Mouse (Mus musculus): ENCODE measurements around the gene Acot13. TPM values are rescaled to one million over a fixed set of nuclear protein-coding genes. Genes with fewer than 3 reads are reported as not detected.

The Acot13 gene
- polyA plus RNA-seq, 1 experiment from 2014 or later = 210 TPM

- H3K4me1 ChIP-seq = peaks cover 29% of the 10 kb centered on the region
- H3K27ac ChIP-seq (replicated peaks) = peak overlapping the region; percentile 100
- H3K9ac ChIP-seq = peak overlapping the region; percentile 99
- H3K27me3 ChIP-seq (replicated peaks) = no peaks in the 10 kb centered on the region
- peak; percentile 95 for ATAC-seq (ENCODE audit: extremely low read depth, insufficient number of reproducible peaks, low FRiP score, low TSS enrichment)
- peak overlapping the region; percentile 98 for H3K4me2 ChIP-seq
- H3K4me3 ChIP-seq = peak overlapping the region; percentile 99
- under 1% methylated on average over 42 of the region's 42 CpGs for WGBS
- peaks cover 10% of the 10 kb centered on the region for H3K36me3 ChIP-seq
- H3K9me3 ChIP-seq = no peaks in the 10 kb centered on the region
These were observed 30.5 kb downstream of the Acot13 start for GRCm38 (mm10) chr13:24800674-24801307.

GRCm38 (mm10) chr13:24799925-24800673, 31.2 kb downstream of the Acot13 start:
- H3K27me3 ChIP-seq (replicated peaks) = no peaks in the 10 kb centered on the region
- WGBS = under 1% methylated on average over 31 of the region's 31 CpGs
- H3K27ac ChIP-seq (replicated peaks) = peak overlapping the region; percentile 94
- H3K9me3 ChIP-seq = no peaks in the 10 kb centered on the region
- peaks cover 23% of the 10 kb centered on the region for H3K4me1 ChIP-seq
- peak overlapping the region; percentile 83 for H3K9ac ChIP-seq
- H3K4me3 ChIP-seq = peak overlapping the region; percentile 99
- peak overlapping the region; percentile 98 for H3K4me2 ChIP-seq
- H3K36me3 ChIP-seq = peaks cover 4% of the 10 kb centered on the region
- no peak for ATAC-seq (ENCODE audit: extremely low read depth, insufficient number of reproducible peaks, low FRiP score, low TSS enrichment)

- 56% methylated on average over 5 of the region's 5 CpGs for WGBS
- Histone ChIP-seq H3K4me2 (peak overlapping the region; percentile 98), H3K4me3 (peak overlapping the region; percentile 99), H3K27ac (replicated peaks) (no peak overlapping the region), H3K36me3 (no peaks in the 10 kb centered on the region), H3K4me1 (peaks cover 18% of the 10 kb centered on the region), H3K9ac (peak overlapping the region; percentile 83), H3K27me3 (replicated peaks) (no peaks in the 10 kb centered on the region), H3K9me3 (no peaks in the 10 kb centered on the region)
- ATAC-seq (ENCODE audit: extremely low read depth, insufficient number of reproducible peaks, low FRiP score, low TSS enrichment) = no peak
These were observed 32.0 kb downstream of the Acot13 start for GRCm38 (mm10) chr13:24799378-24799777.

GRCm38 (mm10) chr13:24798686-24799085, 32.7 kb downstream of the Acot13 start:
- Histone ChIP-seq H3K27ac (replicated peaks) (no peak overlapping the region), H3K4me3 (no peak overlapping the region), H3K27me3 (replicated peaks) (no peaks in the 10 kb centered on the region), H3K36me3 (no peaks in the 10 kb centered on the region), H3K4me2 (no peak overlapping the region), H3K9me3 (no peaks in the 10 kb centered on the region), H3K9ac (no peak overlapping the region), H3K4me1 (peaks cover 12% of the 10 kb centered on the region)
- WGBS = 92% methylated on average over 4 of the region's 4 CpGs
- ATAC-seq (ENCODE audit: extremely low read depth, insufficient number of reproducible peaks, low FRiP score, low TSS enrichment) = no peak

- 75% methylated on average over 9 of the region's 9 CpGs for WGBS
- no peak overlapping the region for H3K4me3 ChIP-seq
- H3K27ac ChIP-seq (replicated peaks) = no peak overlapping the region
- H3K9me3 ChIP-seq = no peaks in the 10 kb centered on the region
- ATAC-seq (ENCODE audit: extremely low read depth, insufficient number of reproducible peaks, low FRiP score, low TSS enrichment) = no peak
- peaks cover 6% of the 10 kb centered on the region; the same call in 1 of the 2 replicates for H3K4me1 ChIP-seq
- no peak overlapping the region for H3K4me2 ChIP-seq
- no peaks in the 10 kb centered on the region for H3K36me3 ChIP-seq
- H3K9ac ChIP-seq = no peak overlapping the region
- no peaks in the 10 kb centered on the region for H3K27me3 ChIP-seq (replicated peaks)
These were observed 38.8 kb downstream of the Acot13 start for GRCm38 (mm10) chr13:24792411-24793045.

- Histone ChIP-seq H3K4me2 (no peak overlapping the region), H3K27me3 (replicated peaks) (no peaks in the 10 kb centered on the region), H3K36me3 (no peaks in the 10 kb centered on the region), H3K27ac (replicated peaks) (no peak overlapping the region), H3K9ac (no peak overlapping the region), H3K4me1 (peaks cover 6% of the 10 kb centered on the region; the same call in 1 of the 2 replicates), H3K9me3 (no peaks in the 10 kb centered on the region), H3K4me3 (no peak overlapping the region)
- WGBS = 57% methylated on average over 2 of the region's 2 CpGs
- no peak for ATAC-seq (ENCODE audit: extremely low read depth, insufficient number of reproducible peaks, low FRiP score, low TSS enrichment)
These were observed 40.0 kb downstream of the Acot13 start for GRCm38 (mm10) chr13:24791349-24791748.

- Histone ChIP-seq H3K4me1 (peaks cover 3% of the 10 kb centered on the region; the same call in 1 of the 2 replicates), H3K9me3 (no peaks in the 10 kb centered on the region), H3K4me3 (no peak overlapping the region), H3K27ac (replicated peaks) (no peak overlapping the region), H3K4me2 (no peak overlapping the region), H3K36me3 (no peaks in the 10 kb centered on the region), H3K9ac (no peak overlapping the region), H3K27me3 (replicated peaks) (no peaks in the 10 kb centered on the region)
- ATAC-seq (ENCODE audit: extremely low read depth, insufficient number of reproducible peaks, low FRiP score, low TSS enrichment) = no peak
- WGBS = 74% methylated on average over 5 of the region's 5 CpGs
These were observed 43.9 kb downstream of the Acot13 start for GRCm38 (mm10) chr13:24787477-24787876.

- ATAC-seq (ENCODE audit: extremely low read depth, insufficient number of reproducible peaks, low FRiP score, low TSS enrichment) = no peak
- Histone ChIP-seq H3K9ac (no peak overlapping the region), H3K4me2 (no peak overlapping the region), H3K36me3 (no peaks in the 10 kb centered on the region), H3K4me1 (peaks cover 8% of the 10 kb centered on the region), H3K4me3 (no peak overlapping the region), H3K27ac (replicated peaks) (no peak overlapping the region), H3K27me3 (replicated peaks) (no peaks in the 10 kb centered on the region), H3K9me3 (no peaks in the 10 kb centered on the region)
- WGBS = 41% methylated on average over 11 of the region's 11 CpGs
These were observed 45.3 kb downstream of the Acot13 start for GRCm38 (mm10) chr13:24786014-24786490.

GRCm38 (mm10) chr13:24781916-24782315, 49.4 kb downstream of the Acot13 start:
- ATAC-seq (ENCODE audit: extremely low read depth, insufficient number of reproducible peaks, low FRiP score, low TSS enrichment) = no peak
- H3K9me3 ChIP-seq = no peaks in the 10 kb centered on the region
- 61% methylated on average over 5 of the region's 5 CpGs for WGBS
- no peak overlapping the region for H3K4me3 ChIP-seq
- peaks cover 8% of the 10 kb centered on the region for H3K4me1 ChIP-seq
- no peak overlapping the region for H3K27ac ChIP-seq (replicated peaks)
- H3K4me2 ChIP-seq = no peak overlapping the region
- no peaks in the 10 kb centered on the region for H3K36me3 ChIP-seq
- H3K27me3 ChIP-seq (replicated peaks) = no peaks in the 10 kb centered on the region
- no peak overlapping the region for H3K9ac ChIP-seq

- H3K36me3 ChIP-seq = no peaks in the 10 kb centered on the region
- no peak for ATAC-seq (ENCODE audit: extremely low read depth, insufficient number of reproducible peaks, low FRiP score, low TSS enrichment)
- WGBS = 68% methylated on average over 8 of the region's 8 CpGs
These were observed 52.5 kb downstream of the Acot13 start for GRCm38 (mm10) chr13:24778706-24779380.

GRCm38 (mm10) chr13:24778026-24778425, 53.3 kb downstream of the Acot13 start:
- H3K36me3 ChIP-seq = no peaks in the 10 kb centered on the region
- no peak for ATAC-seq (ENCODE audit: extremely low read depth, insufficient number of reproducible peaks, low FRiP score, low TSS enrichment)
- H3K9me3 ChIP-seq = no peaks in the 10 kb centered on the region
- no peak overlapping the region for H3K4me3 ChIP-seq
- no peak overlapping the region for H3K4me2 ChIP-seq
- H3K27me3 ChIP-seq (replicated peaks) = no peaks in the 10 kb centered on the region
- peaks cover 8% of the 10 kb centered on the region for H3K4me1 ChIP-seq
- WGBS = 70% methylated on average over 2 of the region's 2 CpGs
- no peak overlapping the region for H3K27ac ChIP-seq (replicated peaks)
- no peak overlapping the region for H3K9ac ChIP-seq

More at GRCm38 (mm10) chr13:24778706-24779380, 52.5 kb downstream of the Acot13 start:
- H3K9ac ChIP-seq = no peak overlapping the region
- H3K9me3 ChIP-seq = no peaks in the 10 kb centered on the region
- H3K4me1 ChIP-seq = peaks cover 8% of the 10 kb centered on the region
- no peak overlapping the region for H3K4me2 ChIP-seq
- peak overlapping the region; percentile 42; the same call in 1 of the 2 replicates for H3K27ac ChIP-seq (replicated peaks)
- H3K4me3 ChIP-seq = no peak overlapping the region
- no peaks in the 10 kb centered on the region for H3K27me3 ChIP-seq (replicated peaks)

Data from heart, embryonic 13.5 days (tissue).